Mouse (Mus musculus) naive thymus-derived CD4-positive, alpha-beta T cell, adult 2 months (primary cell): Measurements from ENCODE around the gene Cd2.

ENCODE experiments used
- DNase-seq: peaks from one replicate; pipeline ENCODE4 v3.0.0-alpha.2; 2011; ENCODE audit warnings: low read depth

The Cd2 gene

DNA sequence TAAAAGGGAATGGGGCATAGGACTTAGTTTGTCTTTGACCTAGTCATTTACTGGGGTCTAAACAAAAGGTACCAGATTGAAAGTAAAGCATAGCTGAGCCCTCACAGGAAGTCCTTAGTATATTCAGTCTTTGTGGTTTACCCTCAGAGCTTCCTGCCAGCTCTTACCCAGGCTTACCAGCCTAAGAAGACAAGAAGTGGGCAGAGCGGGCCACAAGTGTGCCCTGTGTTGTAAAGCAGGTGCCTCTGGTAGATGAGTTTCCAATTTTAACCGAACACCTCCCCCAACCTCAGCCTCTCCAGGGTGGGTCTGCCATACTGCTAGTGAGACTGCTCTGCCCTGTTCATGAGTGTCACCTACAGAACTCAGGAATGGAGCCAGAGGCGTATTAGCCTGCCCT is 12.9 kb downstream of the Cd2 start:
- peak; percentile 91 for DNase-seq

DNA sequence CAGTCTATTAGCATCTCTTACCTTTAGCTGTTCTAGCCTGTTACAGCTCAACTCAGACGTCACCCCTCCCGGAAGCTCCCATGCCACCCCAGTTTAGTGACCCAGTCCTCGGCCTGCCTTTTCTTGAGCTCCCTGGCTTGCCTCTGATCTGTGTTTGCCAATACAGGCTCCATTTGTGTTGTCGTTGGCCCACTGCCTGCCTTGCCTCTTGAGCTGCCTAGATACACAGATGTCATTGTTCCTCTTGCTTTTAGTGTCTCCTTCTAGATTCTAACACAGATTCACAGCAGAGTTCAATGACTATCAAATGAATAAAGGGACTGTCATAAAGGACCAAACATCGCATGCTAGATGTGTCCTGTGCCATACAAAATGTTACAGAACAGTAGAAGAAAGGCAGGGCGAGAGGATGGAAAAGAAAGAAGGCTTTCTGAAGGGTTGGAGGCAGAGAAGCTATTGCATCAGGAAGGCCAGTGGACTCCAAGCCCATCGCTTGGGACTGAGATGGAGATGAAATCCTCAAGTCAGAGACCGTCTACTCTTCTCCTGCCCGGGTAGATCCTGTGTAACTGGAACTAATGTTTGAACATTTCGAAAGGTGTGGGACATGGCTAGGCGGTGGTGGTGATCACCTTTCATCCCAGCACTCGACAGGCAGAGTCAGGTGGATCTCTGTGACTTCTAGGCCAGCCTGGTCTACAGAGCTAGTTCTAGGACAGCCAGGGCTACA is 13.5 kb downstream of the Cd2 start:
- no peak for DNase-seq

DNA sequence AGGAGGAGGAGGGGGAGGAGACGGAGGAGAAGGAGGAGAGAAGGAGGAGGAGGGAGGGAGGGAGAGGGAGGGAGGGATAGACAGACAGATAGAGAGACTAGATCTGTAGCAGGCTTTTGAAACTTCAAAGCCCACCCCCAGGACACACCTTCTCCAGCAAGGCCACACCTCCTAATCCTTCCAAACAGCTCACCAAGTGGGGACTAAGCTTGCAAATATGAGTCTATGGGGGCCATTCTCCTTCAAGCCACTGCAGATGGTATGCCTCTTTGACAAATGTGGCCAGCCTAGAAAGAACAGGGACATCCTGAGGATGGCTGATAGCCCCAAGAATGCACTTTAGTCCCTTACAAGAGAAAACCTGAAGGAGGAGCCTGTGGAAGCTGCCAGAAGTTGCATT is 15.6 kb downstream of the Cd2 start:
- peak; percentile 38 for DNase-seq

DNA sequence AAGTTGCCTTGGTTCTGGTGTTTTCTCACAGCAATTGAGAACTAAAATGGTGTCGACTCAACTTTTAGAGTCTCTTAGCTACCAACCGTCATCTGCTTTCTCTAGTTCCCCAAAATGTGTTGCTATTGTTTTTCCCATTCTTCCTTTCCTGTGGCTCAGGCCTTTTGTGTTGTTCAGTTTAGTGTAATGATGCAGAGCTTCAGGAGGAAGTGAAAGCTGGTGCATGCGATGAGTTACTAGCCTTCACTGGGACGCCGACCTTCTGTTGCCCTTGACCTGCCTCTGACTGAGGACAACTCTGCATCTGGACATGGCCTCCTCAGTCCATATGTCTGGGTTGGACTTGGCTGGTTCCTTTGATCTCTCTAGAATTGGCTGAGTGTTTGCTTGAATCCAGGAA is 16.9 kb downstream of the Cd2 start:
- DNase-seq: no peak

DNA sequence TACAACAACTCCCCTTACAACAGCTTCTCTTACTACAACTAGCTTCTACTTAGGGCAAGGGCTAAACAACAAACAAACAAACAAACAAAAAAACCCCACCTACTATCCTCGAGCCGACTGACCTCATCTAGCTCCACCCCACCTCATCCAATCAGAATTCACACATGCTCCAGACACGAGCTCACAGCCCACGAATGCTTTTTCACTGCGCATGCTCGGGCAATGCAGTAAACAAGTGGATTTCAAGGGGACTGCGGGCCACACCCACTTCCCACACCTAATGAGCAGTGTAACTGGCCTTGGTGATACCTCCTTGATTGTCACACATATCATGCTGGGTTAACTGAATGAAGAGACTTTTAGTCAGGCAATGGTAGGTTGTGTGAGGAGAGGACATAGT is 19.4 kb downstream of the Cd2 start:
- no peak for DNase-seq

GRCm38 (mm10) chr3:101265561-101266091 is 22.1 kb downstream of the Cd2 start:
- DNase-seq: peak; percentile 77

DNA sequence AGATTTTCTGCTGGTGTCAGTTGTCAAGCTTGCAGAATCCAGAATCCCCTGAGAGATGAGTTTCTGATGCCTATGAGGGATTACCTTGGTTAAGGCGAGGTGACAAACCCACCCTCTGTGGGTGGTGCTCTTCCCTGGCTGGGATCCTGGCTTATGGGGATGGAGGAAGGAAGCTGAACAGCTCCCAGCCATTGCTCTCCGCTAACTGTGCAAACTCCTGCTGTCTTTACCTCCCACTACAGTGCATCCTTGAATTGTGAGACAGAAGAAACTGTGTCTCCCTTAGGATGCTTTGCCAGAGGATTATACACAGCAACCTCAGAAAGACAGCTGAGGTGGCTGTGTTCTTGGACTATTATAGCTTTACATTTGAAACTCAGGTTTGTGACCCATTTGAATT is 28.8 kb downstream of the Cd2 start:
- no peak for DNase-seq

- DNase-seq: no peak
These were observed 31.6 kb downstream of the Cd2 start for GRCm38 (mm10) chr3:101256090-101256489.

GRCm38 (mm10) chr3:101252141-101252540 is 35.6 kb downstream of the Cd2 start:
- DNase-seq: no peak

DNA sequence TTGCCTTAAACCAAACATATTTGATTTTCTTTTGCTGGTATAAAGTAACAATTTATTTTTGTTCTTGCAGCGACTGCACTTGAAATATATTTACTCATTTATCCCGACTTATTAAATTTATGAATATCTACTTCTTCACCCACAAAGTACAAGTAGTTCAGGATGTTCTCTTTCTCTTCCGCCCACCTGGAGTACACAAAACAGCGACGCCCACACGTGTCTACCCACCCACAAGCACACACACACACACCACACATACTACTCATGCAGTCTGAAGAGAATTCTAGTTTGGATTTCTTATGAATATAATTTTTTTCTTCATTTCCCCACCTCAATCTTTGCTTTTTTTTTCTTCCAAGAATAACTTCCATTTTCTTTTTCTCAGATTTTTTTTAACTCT is 37.9 kb downstream of the Cd2 start:
- DNase-seq: no peak

- DNase-seq: peak; percentile 49
These were observed 42.5 kb downstream of the Cd2 start for GRCm38 (mm10) chr3:101245212-101245611.

GRCm38 (mm10) chr3:101243002-101243401 is 44.7 kb downstream of the Cd2 start:
- no peak for DNase-seq

GRCm38 (mm10) chr3:101241866-101242265 is 45.9 kb downstream of the Cd2 start:
- DNase-seq: no peak

GRCm38 (mm10) chr3:101240859-101241258 is 46.9 kb downstream of the Cd2 start:
- no peak for DNase-seq

- DNase-seq: no peak
These were observed 48.5 kb downstream of the Cd2 start for GRCm38 (mm10) chr3:101239236-101239635.

DNA sequence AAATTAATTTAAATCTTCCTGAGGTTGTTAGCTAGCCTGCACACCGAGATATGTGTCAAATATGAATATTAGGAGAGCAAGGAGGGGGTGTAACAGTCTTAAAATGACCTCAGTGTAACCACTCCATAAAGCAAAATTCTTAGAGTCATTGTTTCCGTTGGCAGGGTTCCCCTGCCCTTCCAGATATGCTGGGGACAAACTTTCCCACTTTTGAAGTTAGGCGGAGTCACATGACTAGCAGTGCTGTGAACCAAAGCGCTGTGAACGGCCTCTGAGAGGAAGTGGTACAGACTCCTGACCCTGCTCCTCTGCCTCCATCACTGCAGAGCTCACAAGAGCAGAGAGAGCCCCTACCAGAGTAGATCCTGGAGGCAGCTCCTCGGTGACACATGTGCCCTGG is 49.0 kb downstream of the Cd2 start:
- DNase-seq: peak; percentile 48

GRCm38 (mm10) chr3:101236995-101237808 is 50.5 kb downstream of the Cd2 start:
- no peak for DNase-seq

DNA sequence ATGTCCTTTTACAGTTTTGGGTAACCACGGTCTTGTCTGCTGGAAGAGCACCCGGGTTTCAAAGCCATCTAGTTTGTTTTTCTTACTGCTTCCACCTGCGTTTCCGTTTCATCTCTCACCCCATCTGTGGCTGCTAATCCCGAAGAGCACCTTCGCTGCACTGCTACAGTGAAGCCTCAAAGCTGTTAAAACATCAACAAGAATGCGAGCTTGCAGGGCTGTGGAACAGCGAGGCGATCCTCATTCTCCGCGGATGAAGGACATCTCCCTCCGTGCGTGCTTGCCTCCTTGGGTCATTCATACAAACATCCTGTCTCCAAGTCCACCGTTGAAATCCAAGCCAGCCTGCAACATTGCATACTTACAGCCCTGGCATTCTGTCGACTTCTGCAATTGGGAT is 51.5 kb downstream of the Cd2 start:
- DNase-seq: peak; percentile 65

DNA sequence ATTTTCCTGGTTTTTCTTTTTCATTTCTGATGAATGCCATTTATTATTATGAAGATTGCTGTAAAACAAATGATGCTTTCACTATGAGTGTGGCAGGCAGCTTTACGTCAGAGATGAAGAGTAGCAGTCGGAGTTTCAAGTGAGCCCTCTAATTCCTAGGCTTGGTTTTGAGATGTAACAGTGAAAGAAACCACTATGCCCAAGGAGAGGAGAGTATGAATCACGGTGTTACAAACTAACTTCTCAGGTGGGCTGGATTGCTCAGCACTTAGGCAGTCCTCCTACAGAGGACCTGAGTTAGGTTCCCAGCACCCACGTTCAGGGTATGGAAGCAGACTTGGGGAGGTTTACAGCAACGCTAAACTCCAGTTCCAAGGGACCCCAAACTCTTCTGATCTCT is 52.4 kb downstream of the Cd2 start:
- no peak for DNase-seq

- peak; percentile 79 for DNase-seq
These were observed 54.3 kb downstream of the Cd2 start for GRCm38 (mm10) chr3:101233424-101233823.

DNA sequence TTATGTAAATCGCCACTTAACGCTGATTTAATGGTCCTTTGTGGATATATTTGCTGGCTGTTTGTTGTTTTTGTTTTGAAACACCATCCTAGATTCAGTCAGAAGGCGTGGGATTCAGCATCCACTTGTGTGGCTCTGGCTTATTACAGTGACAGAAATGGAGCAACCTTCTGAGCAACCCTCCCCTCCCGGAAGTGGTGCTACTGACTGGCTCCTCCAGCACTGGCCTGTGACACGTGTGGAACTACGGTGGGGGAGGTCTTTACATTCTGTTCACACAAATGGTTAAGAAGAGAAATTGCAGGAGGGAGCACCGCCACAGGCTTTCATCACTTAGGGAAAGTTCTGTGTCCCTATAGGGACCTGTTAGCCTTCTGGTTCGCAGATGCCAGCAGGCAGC is 55.2 kb downstream of the Cd2 start:
- DNase-seq: peak; percentile 32

- DNase-seq: no peak
These were observed 57.5 kb downstream of the Cd2 start for GRCm38 (mm10) chr3:101230201-101230600.

- no peak for DNase-seq
These were observed 58.2 kb downstream of the Cd2 start for GRCm38 (mm10) chr3:101229551-101229930.
